Mouse (Mus musculus) kidney, adult 11 months (tissue): Measurements from ENCODE around the gene Ankrd17.
A peak's percentile ranks its signal among the peaks of the same experiment; 100 is the strongest.

Experiments
- DNase-seq: peaks from one replicate; pipeline ENCODE4 v3.0.0; 2022

The Ankrd17 gene

GRCm38 (mm10) chr5:90366121-90367066 is at the start of gene Ankrd17:
Gene Ankrd17, minus strand, starts transcription at chr5:90366577.
- DNase-seq, result peak; percentile 90

GRCm38 (mm10) chr5:90414925-90415295 is 48.5 kb upstream of the Ankrd17 start:
- DNase-seq, result no peak

- no peak for DNase-seq
Measured at GRCm38 (mm10) chr5:90414142-90414924, 48.0 kb upstream of the Ankrd17 start.

GRCm38 (mm10) chr5:90405210-90405609 is 38.8 kb upstream of the Ankrd17 start:
- peak; percentile 28 for DNase-seq

- no peak for DNase-seq
Measured at GRCm38 (mm10) chr5:90396817-90397216, 30.4 kb upstream of the Ankrd17 start.

- DNase-seq, result no peak
Measured at GRCm38 (mm10) chr5:90394322-90394721, 27.9 kb upstream of the Ankrd17 start.

- DNase-seq, result no peak
Measured at GRCm38 (mm10) chr5:90393764-90394163, 27.4 kb upstream of the Ankrd17 start.

GRCm38 (mm10) chr5:90383080-90383479 is 16.7 kb upstream of the Ankrd17 start:
- peak; percentile 19 for DNase-seq

GRCm38 (mm10) chr5:90381458-90381857 is 15.1 kb upstream of the Ankrd17 start:
- no peak for DNase-seq

GRCm38 (mm10) chr5:90373708-90374107 is 7.3 kb upstream of the Ankrd17 start:
- no peak for DNase-seq

- no peak for DNase-seq
Measured at GRCm38 (mm10) chr5:90370401-90370800, 4.0 kb upstream of the Ankrd17 start.

- DNase-seq, result no peak
Measured at GRCm38 (mm10) chr5:90367067-90367303, 608 bp upstream of the Ankrd17 start, which contains the start of gene Gm9958. Gene Gm9958, plus strand, starts transcription at chr5:90367204.

- peak; percentile 57 for DNase-seq
Measured at GRCm38 (mm10) chr5:90365141-90365951, 1.0 kb downstream of the Ankrd17 start.

GRCm38 (mm10) chr5:90364526-90364925 is 1.9 kb downstream of the Ankrd17 start:
- peak; percentile 80 for DNase-seq

- DNase-seq, result no peak
Measured at GRCm38 (mm10) chr5:90355824-90356223, 10.6 kb downstream of the Ankrd17 start.

GRCm38 (mm10) chr5:90353552-90354317 is 12.6 kb downstream of the Ankrd17 start:
- DNase-seq, result no peak

GRCm38 (mm10) chr5:90346877-90347276 is 19.5 kb downstream of the Ankrd17 start:
- no peak for DNase-seq

- no peak for DNase-seq
Measured at GRCm38 (mm10) chr5:90340847-90341246, 25.5 kb downstream of the Ankrd17 start.

- DNase-seq, result no peak
Measured at GRCm38 (mm10) chr5:90339953-90340343, 26.4 kb downstream of the Ankrd17 start.

GRCm38 (mm10) chr5:90339129-90339952 is 27.0 kb downstream of the Ankrd17 start:
- DNase-seq, result peak; percentile 59
